Mouse (Mus musculus): ENCODE data around the gene Myrfl.

Myrfl gene

DNA sequence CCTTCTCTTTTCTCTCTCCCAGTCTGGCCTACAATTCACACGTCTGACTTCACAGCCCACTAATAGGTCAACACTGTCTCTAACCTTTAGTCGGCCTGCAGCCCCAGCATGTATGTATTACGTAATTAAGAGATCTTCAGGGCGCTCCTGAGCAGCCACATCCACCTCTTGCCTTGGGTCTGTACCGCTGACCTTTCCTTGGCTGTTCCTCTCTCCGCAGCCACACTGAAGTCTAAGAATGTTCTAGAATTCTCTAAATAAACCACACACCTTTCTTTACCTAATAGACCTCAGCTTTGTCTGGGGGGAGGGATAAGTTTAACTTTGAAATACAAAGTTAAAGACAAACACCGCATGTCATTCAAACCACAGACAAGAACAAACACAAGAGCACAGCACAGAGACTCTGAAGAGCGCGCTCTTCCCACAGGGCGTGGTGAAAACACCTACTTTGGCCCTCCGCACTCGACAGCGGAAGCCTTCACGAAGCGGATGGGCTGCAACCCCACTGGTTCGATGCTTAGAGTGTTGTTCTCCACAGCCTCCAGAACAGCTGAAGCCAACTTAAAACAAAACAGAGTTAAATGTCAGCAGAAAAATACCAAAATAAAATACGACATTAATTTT, 17.0 kb upstream of the Myrfl start:
- no peak for DNase-seq (ENCODE audit: low spot score)

DNA sequence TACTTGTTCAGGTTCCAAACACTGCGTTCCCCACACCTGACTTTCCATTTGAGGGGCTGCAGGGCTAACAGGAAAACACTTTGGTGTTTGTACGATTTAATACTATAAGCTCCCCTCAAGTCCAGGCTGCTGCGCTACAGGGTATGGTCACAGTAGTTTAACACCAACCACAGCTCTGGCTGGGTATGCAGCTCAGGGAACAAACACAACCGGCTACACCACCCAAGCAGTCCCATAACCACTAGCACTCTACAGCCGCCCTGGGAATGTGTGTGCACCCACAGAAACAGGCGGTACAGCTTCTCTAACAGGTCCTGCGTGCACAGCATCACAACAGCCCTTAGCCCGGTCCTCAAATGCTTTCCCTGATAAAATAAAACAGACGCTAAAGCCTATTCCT, 16.1 kb upstream of the Myrfl start:
- no peak for DNase-seq (ENCODE audit: low spot score)

DNA sequence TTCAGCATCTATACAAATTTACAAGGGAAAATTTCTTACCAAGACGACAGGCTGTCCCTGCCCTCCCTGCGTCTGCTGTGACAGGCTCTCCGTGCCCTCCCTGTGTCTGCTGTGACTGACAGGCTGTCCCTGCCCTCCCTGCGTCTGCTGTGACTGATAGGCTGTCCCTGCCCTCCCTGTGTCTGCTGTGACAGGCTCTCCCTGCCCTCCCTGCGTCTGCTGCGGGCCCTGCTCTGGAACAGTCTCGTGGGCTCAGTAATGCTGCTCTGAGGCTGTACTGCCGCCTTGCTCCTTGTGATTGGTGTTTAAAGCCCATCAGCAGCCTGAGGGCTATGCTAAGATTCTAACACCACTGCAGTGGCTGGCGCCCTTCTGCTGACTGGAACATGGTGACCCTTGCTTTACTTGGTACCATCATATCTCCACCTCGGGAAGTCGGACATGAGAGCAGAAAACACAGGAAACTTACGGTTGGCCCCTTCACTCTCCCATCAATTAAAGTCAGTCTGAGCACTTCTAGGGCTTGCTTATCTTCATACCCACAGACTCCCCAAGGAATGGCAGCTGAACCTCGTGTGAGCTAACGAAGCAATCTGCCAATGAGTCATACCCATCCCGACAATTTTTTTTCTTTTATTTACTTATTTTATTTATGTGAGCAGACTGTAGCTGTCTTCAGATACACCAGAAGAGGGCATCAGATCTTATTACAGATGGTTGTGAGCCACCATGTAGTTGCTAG, 12.4 kb upstream of the Myrfl start:
- DNase-seq (ENCODE audit: low spot score): no peak

DNA sequence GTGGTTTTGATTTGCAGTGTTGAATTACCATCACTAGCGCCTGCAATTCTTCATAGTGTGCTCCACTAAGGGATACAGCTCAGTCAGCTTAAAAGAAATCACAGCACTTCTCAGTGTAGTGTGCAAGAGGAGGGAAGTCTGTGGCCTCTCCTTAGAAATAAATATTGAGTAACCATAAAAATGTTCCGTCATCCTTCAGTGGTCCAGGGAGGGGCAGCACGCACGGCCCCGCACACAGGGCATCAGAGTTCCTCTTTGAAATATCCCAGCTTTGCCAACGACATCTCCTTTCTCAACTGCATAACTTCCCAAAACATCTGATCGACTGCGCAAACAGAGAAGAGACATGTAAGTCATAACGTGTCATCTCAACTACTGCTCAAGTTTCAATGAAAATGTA, 10.1 kb upstream of the Myrfl start:
- DNase-seq (ENCODE audit: low spot score): no peak

DNA sequence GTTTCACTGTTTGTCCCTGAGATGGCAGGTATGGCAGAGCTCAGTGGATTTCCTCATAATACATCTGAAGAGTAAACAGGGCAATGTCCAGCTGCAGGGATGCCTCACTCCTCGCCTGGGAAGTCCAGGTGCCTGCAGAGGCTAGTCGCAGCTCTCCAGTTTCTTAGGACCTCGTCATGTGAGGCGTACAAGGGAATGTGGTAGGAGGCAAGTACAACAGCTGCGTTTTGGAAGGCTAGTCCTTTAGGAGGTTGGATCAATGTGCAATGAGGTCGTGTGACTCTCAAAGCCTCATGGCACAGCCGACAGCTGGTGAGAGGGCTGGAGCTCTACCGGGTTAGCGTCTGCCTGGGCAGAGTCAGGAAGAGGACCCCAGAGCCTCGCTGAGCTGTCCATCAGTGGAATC, 7.8 kb upstream of the Myrfl start:
- no peak for DNase-seq (ENCODE audit: low spot score)

DNA sequence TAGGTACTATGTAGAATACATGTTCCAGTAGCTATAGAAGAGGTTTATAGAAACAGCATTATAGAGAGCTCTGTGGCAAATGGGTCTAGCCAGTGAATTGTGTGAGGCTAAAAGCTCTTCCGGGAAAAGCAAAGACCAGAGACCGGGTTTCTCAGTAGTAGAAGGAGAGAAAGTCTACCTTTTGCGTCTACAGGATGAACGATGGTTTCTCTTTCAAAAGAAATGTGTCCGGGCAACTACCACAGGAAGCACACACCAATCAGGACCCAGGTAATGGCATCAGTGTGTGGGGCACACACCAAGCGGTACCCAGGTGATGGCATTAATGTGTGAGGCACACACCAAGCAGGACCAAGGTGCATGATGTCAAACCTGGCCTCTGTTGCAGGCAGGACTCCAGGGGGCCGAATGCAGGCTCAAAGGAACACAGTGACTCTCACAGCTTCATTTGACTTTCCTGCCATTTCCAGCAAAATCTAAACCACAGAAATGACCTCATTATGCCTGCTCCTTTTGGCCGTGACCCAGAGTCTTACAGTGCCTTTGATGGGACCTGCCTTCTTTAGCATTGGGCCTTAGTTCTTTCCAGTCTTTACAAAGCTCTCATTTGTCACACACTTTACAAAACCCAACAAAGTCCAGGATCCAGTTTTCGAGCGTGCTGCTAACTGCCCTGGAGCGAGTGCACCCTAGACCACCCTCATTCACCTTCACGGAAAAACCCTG, 1.4 kb downstream of the Myrfl start:
- DNase-seq (ENCODE audit: low spot score): no peak

DNA sequence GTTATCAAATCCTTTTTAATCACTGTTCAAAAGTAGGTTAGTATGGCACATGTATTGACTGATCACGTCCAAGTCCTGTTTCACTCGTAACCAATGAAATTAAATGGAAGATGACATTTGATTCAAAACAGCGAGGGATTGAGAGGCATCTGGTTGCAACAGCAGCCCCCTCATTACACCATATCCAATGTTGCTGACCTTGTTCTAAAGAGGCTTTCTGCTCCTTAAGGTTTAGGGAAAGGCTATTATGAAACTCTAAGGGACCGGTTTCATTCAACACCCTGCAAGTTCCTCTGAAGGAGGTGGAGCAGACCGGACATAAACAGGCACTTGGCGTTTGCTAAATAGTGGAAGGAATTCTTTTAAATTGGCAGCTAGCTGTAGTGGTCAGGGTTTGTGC, 2.2 kb downstream of the Myrfl start:
- DNase-seq (ENCODE audit: low spot score): no peak

DNA sequence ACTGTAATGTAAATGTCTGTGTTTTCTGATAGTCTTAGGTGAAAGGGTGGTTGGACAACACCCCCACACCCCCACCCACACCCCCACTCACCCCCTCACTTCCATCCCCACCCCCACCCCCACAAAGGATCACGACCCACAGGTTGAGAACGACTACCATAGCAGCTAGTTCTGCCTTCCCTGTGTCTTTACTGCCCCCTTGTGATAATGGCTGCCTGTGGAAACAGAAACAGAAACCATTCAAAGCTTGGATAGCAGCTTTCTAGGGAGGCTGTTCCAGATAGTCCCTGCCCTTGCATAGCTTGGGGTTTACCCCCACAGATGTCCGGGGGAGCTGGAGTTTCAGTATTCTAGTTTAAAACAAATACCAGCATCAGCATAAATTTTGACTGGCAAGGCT, 3.0 kb downstream of the Myrfl start:
- DNase-seq (ENCODE audit: low spot score): peak; percentile 66

DNA sequence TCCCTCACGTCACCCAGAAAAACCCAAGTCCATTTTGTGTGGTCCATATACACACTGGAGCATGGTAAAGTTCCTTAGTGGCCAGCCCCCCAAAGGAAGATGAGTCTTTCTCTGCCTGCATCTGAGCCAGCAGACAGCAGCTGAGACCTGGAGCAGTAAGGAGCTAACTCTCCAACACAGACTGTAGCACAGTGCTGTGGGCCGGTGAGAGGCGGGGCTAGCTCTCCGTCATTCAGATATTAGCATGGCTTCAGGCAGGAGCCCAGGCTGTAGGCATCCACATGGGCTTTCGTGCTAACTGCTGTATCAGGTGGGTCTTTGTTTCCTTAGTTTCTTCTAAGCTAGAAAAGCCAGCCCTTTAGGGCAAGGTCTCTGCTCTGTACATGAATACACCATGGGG, 6.1 kb downstream of the Myrfl start:
- peak; percentile 39 for DNase-seq (ENCODE audit: low spot score)

DNA sequence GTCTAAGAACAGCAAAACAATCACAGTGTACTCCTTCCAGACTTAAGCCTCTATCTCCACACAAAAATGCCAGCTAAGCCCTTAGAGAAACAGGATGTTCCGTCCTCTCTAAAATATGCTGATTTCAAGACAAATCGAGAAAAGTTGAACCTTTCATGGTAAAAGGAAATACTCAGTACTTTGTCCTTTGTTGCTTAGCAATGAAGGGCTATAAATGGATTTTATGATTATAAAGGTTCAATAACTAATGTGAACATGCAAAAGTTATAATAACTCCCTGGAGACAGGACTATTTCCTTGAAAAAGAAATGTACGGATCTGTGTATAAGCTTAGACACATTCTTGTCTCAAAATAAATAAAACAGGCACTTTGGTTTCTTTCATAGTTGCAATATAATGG, 12.2 kb downstream of the Myrfl start:
- DNase-seq (ENCODE audit: low spot score): no peak

DNA sequence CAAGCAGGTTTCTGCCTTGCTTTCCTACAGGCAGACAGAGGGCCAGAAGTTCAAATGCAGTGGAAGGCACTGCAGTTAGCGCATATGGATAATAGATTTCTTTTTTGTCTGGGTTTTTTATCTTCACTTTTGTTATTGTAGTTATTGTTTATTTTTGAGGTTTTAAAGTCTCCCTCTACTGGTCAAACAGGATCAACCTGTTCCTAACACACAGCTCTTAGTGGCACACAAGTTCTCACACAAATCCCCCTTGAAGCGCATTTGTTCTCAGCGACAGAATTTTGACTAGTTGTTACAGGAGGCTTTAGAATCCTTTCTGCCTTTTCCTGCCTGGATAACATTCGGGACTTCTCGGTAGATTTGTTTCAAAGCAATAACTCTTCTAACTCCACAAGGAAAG, 13.2 kb downstream of the Myrfl start:
- DNase-seq (ENCODE audit: low spot score): no peak

DNA sequence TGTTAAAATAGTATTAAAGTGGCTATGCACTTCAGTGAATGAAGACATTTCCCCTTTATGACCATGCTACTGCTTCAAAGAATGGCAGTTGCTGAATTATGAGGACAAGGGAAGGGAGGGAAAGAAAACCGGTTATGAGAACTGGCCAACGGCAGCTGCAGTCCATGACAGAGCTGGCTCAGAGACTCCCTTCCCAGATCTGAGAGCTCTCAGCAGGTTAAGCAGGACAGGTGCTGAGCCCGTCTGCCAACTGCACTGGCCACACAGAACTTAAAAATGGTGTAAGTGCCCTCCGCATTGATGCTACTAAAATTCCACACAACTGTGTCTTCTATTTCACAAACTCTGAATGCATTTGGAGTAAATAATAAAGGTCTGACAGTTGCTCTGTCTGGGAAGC, 19.3 kb downstream of the Myrfl start:
- no peak for DNase-seq (ENCODE audit: low spot score)

DNA sequence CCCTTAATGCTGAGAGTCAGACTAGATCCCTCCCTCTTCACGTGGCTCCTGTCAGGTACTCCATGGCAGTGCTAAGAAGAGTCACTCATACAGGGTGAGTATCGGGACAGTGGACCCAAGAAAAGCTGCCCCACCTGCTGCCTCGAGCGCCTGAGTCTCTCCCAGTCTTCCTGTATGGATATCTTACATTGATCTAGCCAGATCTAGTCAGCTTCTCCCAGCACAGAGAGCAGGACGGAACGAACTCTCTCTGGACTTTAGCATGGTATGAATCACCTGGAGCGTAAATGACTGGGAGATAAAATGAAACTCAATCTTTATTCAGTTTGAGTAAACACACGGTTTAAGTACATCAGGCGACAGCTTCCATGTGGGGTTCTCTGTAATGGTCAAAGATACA, 22.2 kb downstream of the Myrfl start:
- DNase-seq (ENCODE audit: low spot score): no peak

DNA sequence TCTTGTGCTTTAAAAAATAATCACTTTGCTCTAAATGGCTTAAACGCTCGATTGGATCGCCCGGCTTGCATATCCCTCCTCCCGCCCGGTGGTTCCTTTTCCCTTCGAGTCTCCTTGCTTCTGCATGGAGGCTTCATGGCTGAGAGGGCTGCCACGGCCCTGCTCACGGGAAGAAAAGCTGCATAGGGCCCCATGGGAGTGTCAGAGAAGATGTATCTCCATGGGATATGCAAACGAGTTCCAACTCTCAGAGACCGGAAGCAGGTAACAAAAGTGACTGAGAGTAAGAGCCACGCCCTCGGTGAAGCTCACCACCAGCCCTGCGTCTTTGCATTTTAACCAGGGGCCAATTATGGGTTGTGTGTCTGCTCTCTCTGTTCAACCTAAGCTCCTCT, 24.7 kb downstream of the Myrfl start:
- no peak for DNase-seq (ENCODE audit: low spot score)

DNA sequence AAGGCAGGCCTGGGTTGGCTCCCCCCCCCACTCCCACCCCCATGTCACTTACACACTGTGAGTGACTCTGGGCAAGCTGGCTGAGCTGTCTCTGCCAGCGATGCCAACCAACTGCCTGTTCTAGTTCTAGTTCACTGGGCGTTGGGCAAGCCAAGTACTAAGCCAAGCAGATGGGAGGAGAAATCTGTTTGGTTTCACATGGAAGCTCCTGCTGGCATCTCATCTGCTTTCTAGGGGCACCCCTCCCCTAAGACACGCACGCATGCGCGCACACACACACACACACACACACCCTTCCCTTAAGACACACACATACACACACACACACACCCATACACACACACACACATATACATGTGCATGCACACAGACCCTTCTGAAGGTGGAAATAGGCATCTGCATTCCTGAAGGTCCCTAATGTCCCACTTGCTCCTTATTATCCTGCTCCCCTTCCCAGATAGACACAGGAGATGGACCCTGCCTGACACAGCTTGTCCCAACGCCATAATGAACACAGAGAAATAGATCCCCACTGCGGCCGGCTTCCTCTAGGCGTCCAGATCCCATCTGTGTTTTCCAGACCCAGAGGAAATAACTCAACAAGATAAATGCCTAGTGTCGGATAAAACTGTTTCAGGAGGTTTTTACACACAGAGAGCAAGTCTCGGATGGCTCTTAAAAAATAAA, 25.2 kb downstream of the Myrfl start:
- DNase-seq (ENCODE audit: low spot score): no peak

DNA sequence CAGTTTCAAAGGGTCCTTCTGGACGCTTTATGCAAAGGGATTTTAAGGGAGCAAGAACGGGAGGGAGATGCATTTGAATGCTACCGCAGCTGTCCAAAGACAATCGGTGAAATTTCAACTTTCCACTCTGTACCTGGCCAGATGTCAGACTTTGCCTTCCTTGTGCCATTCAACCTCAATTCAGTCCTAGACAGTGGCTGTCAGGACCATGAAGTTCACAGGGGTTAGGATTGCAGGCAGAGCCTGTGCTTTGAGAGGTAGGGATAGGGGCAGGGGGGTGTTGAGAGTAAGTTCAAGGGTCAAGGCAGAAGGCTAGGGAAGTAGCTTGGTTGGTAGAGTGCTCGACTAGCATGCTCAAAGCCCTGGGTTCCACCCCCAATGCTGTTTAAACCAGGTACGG, 25.9 kb downstream of the Myrfl start:
- DNase-seq (ENCODE audit: low spot score): no peak

DNA sequence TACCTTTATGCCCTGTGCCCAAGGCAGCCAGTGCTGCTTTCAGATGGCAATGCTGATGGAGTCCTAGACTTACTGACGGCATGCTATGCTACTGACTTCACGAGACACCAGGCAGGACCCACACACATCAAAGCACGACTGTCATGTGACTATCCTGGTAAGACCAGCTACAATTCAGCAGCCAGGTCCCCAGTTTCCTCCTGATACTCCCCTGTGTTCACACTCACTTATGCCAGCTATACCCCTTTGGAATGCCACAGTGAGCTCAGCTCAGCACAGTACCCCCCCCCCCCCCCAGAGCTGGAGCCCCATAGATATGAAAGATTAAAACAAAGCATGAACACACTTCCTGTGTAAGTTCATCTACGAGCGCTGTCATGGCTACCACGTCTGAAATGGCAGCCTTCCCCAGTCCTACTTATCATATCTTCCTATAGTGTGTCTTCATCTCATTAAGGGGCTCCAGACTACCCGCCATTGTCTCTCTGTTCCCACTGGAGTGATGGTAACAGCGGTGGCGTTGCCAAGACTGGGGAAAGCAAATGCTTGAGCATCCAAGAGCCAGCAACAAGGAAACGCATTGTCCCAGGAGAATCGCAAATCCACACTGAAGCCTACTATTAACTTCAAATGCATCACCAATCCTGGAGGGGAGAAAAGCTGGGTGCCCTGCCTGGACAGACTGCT, 43.4 kb downstream of the Myrfl start:
- no peak for DNase-seq (ENCODE audit: low spot score)

DNA sequence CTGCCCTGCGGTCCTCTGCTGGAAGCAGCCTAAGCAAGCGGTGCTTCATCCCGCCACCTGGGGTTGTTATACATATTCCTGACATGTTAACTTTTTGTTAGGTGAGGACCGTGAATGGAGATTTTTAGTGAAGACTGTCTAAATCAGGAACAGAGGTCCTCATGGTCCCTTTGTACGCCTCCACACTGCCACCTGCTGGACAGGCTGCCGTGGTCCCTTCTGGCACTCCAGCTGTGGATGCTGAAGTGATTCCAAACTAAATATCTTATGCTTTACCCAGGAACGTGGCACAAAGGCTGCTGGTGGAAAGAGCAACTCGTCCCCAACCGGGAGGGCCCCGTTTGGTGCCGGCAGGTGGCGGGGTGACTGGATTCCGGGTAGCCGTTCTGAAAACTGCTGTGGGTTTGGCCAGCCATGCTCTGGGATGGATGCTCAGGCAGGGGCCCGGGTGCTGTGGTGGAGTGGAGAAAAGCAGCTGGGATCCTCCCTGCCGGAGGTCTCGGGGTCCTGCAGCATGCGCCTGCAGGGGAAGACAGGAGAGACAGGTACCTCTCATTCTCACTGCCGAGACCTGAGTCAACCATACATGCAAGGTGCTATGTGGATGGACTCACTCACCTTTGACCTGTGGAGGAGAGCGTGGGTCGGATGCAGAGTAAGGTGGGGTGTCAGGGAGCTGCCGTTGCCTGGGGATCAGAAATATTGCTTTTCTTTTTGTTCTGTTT, 47.8 kb downstream of the Myrfl start:
- DNase-seq (ENCODE audit: low spot score): peak; percentile 93

DNA sequence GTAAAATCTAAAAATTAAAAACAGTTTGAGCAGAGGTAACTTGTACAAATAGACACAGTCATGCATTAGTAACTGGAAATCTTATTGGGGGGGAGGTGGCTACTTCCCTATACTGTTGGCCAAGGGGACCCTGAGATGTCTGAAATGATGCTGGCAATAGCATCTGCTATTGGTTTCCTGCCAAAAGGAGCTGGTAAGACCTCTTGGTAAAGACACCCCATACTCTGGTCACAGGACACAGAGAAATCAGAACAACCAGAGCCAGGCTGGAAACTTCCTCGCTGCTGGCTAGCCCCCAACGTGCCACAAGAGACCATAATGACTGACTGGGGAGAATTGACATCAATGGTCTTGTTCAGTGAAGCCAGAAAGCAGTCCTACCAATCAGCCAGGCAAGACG, 55.2 kb downstream of the Myrfl start:
- no peak for DNase-seq (ENCODE audit: low spot score)

DNA sequence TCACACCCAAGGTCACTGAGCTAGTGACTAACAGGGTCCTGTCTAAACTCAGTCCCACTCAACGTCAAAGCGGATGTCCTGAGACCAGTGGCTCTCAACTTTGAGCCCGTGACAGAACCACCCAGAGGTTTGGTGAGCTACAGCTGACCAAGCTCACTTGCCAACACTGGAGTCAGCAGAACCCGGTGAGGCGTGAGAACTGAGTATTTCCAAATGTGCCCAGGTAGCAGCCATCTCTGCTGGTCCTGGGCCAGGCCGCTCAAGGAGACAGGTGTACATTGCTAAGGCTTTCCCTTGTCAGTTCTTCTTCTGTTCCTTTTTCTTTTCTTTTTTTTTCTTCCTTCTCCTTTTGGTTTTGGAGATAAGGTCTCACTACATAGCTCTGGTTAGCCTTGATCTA, 66.0 kb downstream of the Myrfl start:
- DNase-seq (ENCODE audit: low spot score): no peak

DNA sequence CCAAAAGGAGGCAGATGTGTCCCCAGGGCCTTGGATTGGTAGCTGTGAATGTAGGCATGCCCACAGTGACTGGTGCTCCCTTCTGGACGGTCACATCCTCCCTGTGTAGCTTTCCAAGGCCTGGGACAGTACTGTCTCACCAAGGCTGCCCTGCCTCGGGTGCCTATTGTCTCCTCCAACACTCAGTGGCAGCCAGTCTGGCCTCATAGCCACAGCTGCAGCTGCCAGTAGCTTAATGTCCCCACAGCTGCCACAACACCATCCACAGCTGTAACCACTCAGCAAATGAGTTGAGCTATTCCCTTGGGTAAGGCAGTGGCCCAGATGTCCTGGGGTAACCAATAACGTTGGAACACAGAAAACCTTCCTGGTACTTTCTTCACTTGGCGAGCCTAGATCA, 68.6 kb downstream of the Myrfl start:
- peak; percentile 31 for DNase-seq (ENCODE audit: low spot score)

DNA sequence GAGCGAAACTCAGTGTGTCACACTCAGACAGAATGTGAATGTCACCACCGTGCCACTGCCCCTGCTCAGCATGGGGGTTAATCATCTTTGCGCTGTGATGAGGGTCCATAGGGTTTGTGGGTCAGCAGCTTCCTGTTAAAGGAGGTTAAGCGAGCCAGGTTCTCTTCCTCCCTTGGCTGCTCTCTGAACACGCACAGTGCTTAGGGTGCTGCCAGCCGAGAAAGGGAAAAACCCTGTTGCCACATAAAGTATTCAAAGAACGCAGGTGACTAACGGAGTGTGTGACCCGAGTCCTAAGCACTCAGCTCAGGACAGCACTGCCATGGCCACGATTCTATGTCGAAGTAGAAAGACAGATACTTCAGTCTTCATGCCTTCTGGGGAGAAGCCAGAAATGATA, 69.4 kb downstream of the Myrfl start:
- DNase-seq (ENCODE audit: low spot score): no peak

Data from retina, embryonic 14.5 days (tissue).